Mouse (Mus musculus): ENCODE results near the gene Mfrp.
"Not testable (repeated sequence)": the region's sequence is repeated elsewhere in the genome, so short reads cannot be mapped to it uniquely, and the experiment has no call there.

Gene Mfrp

GRCm38 (mm10) chr9:44104881-44105280, 3.4 kb downstream of the Mfrp start:
- ATAC-seq (ENCODE audit: low TSS enrichment): no peak

GRCm38 (mm10) chr9:44105781-44106180, 4.3 kb downstream of the Mfrp start:
- no peak for ATAC-seq (ENCODE audit: low TSS enrichment)

- no peak for ATAC-seq (ENCODE audit: low TSS enrichment)
Observed at GRCm38 (mm10) chr9:44106182-44106581, 4.7 kb downstream of the Mfrp start.

GRCm38 (mm10) chr9:44106596-44106995, 5.1 kb downstream of the Mfrp start:
- ATAC-seq (ENCODE audit: low TSS enrichment): no peak

GRCm38 (mm10) chr9:44107110-44107509, 5.6 kb downstream of the Mfrp start, which contains the start of gene C1qtnf5:
TSS of gene C1qtnf5 (plus strand) at chr9:44107245.
- ATAC-seq (ENCODE audit: low TSS enrichment): peak; percentile 44

GRCm38 (mm10) chr9:44107557-44108179, 6.1 kb downstream of the Mfrp start:
- ATAC-seq (ENCODE audit: low TSS enrichment): no peak

- no peak for ATAC-seq (ENCODE audit: low TSS enrichment)
Observed at GRCm38 (mm10) chr9:44108269-44109055, 6.9 kb downstream of the Mfrp start.

GRCm38 (mm10) chr9:44109360-44110095, 8.0 kb downstream of the Mfrp start:
- ATAC-seq (ENCODE audit: low TSS enrichment): no peak

GRCm38 (mm10) chr9:44111909-44112308, 10.4 kb downstream of the Mfrp start:
- not testable (repeated sequence) for ATAC-seq (ENCODE audit: low TSS enrichment)

GRCm38 (mm10) chr9:44113105-44113789, 11.7 kb downstream of the Mfrp start, which contains the start of the genes Gm49380 and Rnf26:
TSS of gene Gm49380 (minus strand) at chr9:44113500.
TSS of gene Rnf26 (minus strand) at chr9:44113517.
- peak; percentile 97 for ATAC-seq (ENCODE audit: low TSS enrichment)

GRCm38 (mm10) chr9:44114453-44114852, 12.9 kb downstream of the Mfrp start:
- ATAC-seq (ENCODE audit: low TSS enrichment): no peak

- no peak for ATAC-seq (ENCODE audit: low TSS enrichment)
Observed at GRCm38 (mm10) chr9:44115599-44115998, 14.1 kb downstream of the Mfrp start.

- no peak for ATAC-seq (ENCODE audit: low TSS enrichment)
Observed at GRCm38 (mm10) chr9:44116182-44116581, 14.7 kb downstream of the Mfrp start.

GRCm38 (mm10) chr9:44119011-44119410, 17.5 kb downstream of the Mfrp start:
- no peak for ATAC-seq (ENCODE audit: low TSS enrichment)

GRCm38 (mm10) chr9:44119948-44120465, 18.5 kb downstream of the Mfrp start:
- peak; percentile 55; the same call in 1 of the 2 replicates for ATAC-seq (ENCODE audit: low TSS enrichment)

GRCm38 (mm10) chr9:44124317-44124716, 22.8 kb downstream of the Mfrp start:
- ATAC-seq (ENCODE audit: low TSS enrichment): no peak

- ATAC-seq (ENCODE audit: low TSS enrichment): no peak
Observed at GRCm38 (mm10) chr9:44125026-44125425, 23.5 kb downstream of the Mfrp start.

GRCm38 (mm10) chr9:44125546-44126428, 24.3 kb downstream of the Mfrp start:
- peak; percentile 80; the same call in 1 of the 2 replicates for ATAC-seq (ENCODE audit: low TSS enrichment)

GRCm38 (mm10) chr9:44126746-44127145, 25.2 kb downstream of the Mfrp start:
- ATAC-seq (ENCODE audit: low TSS enrichment): no peak

GRCm38 (mm10) chr9:44127351-44127801, 25.8 kb downstream of the Mfrp start:
- no peak for ATAC-seq (ENCODE audit: low TSS enrichment)

Data from frontal cortex, adult (tissue).